Mouse (Mus musculus) kidney, adult 2 months (tissue): ENCODE measurements at regions not wholly inside any gene's neighbourhood (a gene's known extent, or its start where the extent isn't known, plus 50 kb on each side); places are given as distances from the start of the nearest gene placed in this dataset.
A peak's percentile ranks its signal among the peaks of the same experiment; 100 is the strongest.

Experiments used
- DNase-seq: peaks from one replicate; pipeline ENCODE4 v3.0.0; 2021
- H3K27ac ChIP-seq: fragments of 200-500 bp; 2 replicates; pipeline ENCODE4 v1.5.1; 2012; ENCODE audit warnings: low read depth, low read length, control low read depth, inconsistent platforms; ENCODE audit not compliant: insufficient read depth
- H3K27me3 ChIP-seq: fragments of 200-500 bp; replicated peaks from 2 replicates; pipeline ENCODE4 v1.6.1; 2012; ENCODE audit warnings: mild to moderate bottlenecking, moderate library complexity, low read length, inconsistent platforms; ENCODE audit not compliant: control insufficient read depth, insufficient read depth
- H3K36me3 ChIP-seq: fragments of 200-500 bp; 2 replicates; pipeline ENCODE4 v1.6.1; 2012; ENCODE audit warnings: mild to moderate bottlenecking, moderate library complexity, low read length, inconsistent platforms; ENCODE audit not compliant: control insufficient read depth, insufficient read depth
- H3K4me1 ChIP-seq: fragments of 200-500 bp; 2 replicates; pipeline ENCODE4 v1.6.1; 2011; ENCODE audit warnings: low read length; ENCODE audit not compliant: control insufficient read depth, insufficient read depth
- H3K4me3 ChIP-seq: fragments of 200-500 bp; 2 replicates; pipeline ENCODE4 v1.5.1; 2011; ENCODE audit warnings: mild to moderate bottlenecking, low read depth, low read length, control low read depth; ENCODE audit not compliant: insufficient read depth
- CTCF ChIP-seq: fragments of 200-500 bp; conservative IDR thresholded peaks from 2 replicates; pipeline ENCODE4 v1.5.1; 2011; ENCODE audit warnings: low read depth, mild to moderate bottlenecking, control low read depth, low read length, moderate library complexity, mixed read lengths; ENCODE audit not compliant: insufficient read depth, insufficient read length
- POLR2A ChIP-seq: fragments of 200-500 bp; IDR thresholded peaks from one replicate; pipeline ENCODE4 v1.6.1; 2011; ENCODE audit warnings: low read depth, low read length, control low read depth
- WGBS: fragments of 180-500 bp; shearing (Covaris S2); methylation state at CpG from one replicate; pipeline ENCODE4 v1.1.7; 2018; 5-methylcytosine and 5-hydroxymethylcytosine counted together

GRCm38 (mm10) chr9:120628794-120629560 lies 57.7 kb downstream of the Rpl14 start:
- TF ChIP-seq POLR2A = no peak
- TF ChIP-seq CTCF = no peak
- 66% methylated on average over 12 of the region's 12 CpGs for WGBS

GRCm38 (mm10) chr9:120629609-120630008 lies 58.4 kb downstream of the Rpl14 start:
- H3K4me3 ChIP-seq = no peak overlapping the region
- DNase-seq = no peak
- WGBS = 80% methylated on average over 11 of the region's 11 CpGs
- H3K4me1 ChIP-seq = no peaks in the 10 kb centered on the region
- no peak for TF ChIP-seq POLR2A
- no peak for TF ChIP-seq CTCF
- no peaks in the 10 kb centered on the region for H3K27me3 ChIP-seq
- no peaks in the 10 kb centered on the region for H3K36me3 ChIP-seq
- H3K27ac ChIP-seq = no peak overlapping the region

More at GRCm38 (mm10) chr9:120628794-120629560, 57.7 kb downstream of the Rpl14 start:
- no peak overlapping the region for H3K4me3 ChIP-seq
- no peak for DNase-seq
- no peak overlapping the region for H3K27ac ChIP-seq
- no peaks in the 10 kb centered on the region for H3K36me3 ChIP-seq
- no peaks in the 10 kb centered on the region for H3K27me3 ChIP-seq
- H3K4me1 ChIP-seq = no peaks in the 10 kb centered on the region

GRCm38 (mm10) chr9:120632821-120633220 lies 61.6 kb downstream of the Rpl14 start:
- no peak for DNase-seq
- no peaks in the 10 kb centered on the region for H3K36me3 ChIP-seq
- H3K27ac ChIP-seq = no peak overlapping the region
- H3K27me3 ChIP-seq = no peaks in the 10 kb centered on the region
- TF ChIP-seq POLR2A (no peak), CTCF (no peak)
- H3K4me3 ChIP-seq = no peak overlapping the region
- no peaks in the 10 kb centered on the region for H3K4me1 ChIP-seq
- 71% methylated on average over 10 of the region's 10 CpGs for WGBS

- no peaks in the 10 kb centered on the region for H3K4me1 ChIP-seq
- no peak overlapping the region for H3K27ac ChIP-seq
- 90% methylated on average over 4 of the region's 4 CpGs for WGBS
- no peak for DNase-seq
- H3K4me3 ChIP-seq = no peak overlapping the region
- H3K36me3 ChIP-seq = no peaks in the 10 kb centered on the region
- TF ChIP-seq POLR2A (no peak), CTCF (no peak)
- H3K27me3 ChIP-seq = no peaks in the 10 kb centered on the region
Observed at GRCm38 (mm10) chr9:120642656-120643055, 71.4 kb downstream of the Rpl14 start.

- Histone ChIP-seq H3K4me3 (no peak overlapping the region), H3K4me1 (no peaks in the 10 kb centered on the region), H3K27me3 (no peaks in the 10 kb centered on the region), H3K27ac (no peak overlapping the region), H3K36me3 (no peaks in the 10 kb centered on the region)
- TF ChIP-seq CTCF (no peak), POLR2A (no peak)
- 81% methylated on average over 3 of the region's 3 CpGs for WGBS
- no peak for DNase-seq
Observed at GRCm38 (mm10) chr9:120643371-120643770, 72.1 kb downstream of the Rpl14 start.

- H3K36me3 ChIP-seq = no peaks in the 10 kb centered on the region
- H3K4me1 ChIP-seq = no peaks in the 10 kb centered on the region
- 0 out of 2 replicates have a peak, but pooled peaks have one; percentile 3 for TF ChIP-seq CTCF
- TF ChIP-seq POLR2A = no peak
- H3K27me3 ChIP-seq = no peaks in the 10 kb centered on the region
- H3K27ac ChIP-seq = no peak overlapping the region
- over 99% methylated on average over 10 of the region's 10 CpGs for WGBS
- no peak overlapping the region for H3K4me3 ChIP-seq
- DNase-seq = no peak
Observed at GRCm38 (mm10) chr9:120645776-120646175, 74.5 kb downstream of the Rpl14 start.

GRCm38 (mm10) chr9:120646806-120647667 lies 75.8 kb downstream of the Rpl14 start:
- no peaks in the 10 kb centered on the region for H3K27me3 ChIP-seq
- no peaks in the 10 kb centered on the region for H3K36me3 ChIP-seq
- no peak overlapping the region for H3K27ac ChIP-seq
- TF ChIP-seq POLR2A (no peak), CTCF (no peak)
- no peak overlapping the region for H3K4me3 ChIP-seq
- no peak for DNase-seq
- no peaks in the 10 kb centered on the region for H3K4me1 ChIP-seq
- 71% methylated on average over 10 of the region's 10 CpGs for WGBS
